ENCODE assay signal across 26 mouse cellular contexts in genomic region chr6:65842579-65842978, GRCm38 (mm10).
"Had no signal": no experiment of that assay in that cellular context is flagged by ENCODE, and none has a peak within 500 bp of the region (broad histone marks: within the 10 kb centered on the region; RNA-seq: fewer than 3 reads in every experiment).

No protein-coding gene starts in this region.

- DNase-seq: gastrocnemius, adult 2 months; gastrocnemius, postnatal 10 days; gastrocnemius, postnatal 25 days; heart, adult 11 months; heart, adult 2 months; heart, postnatal 14 days; heart, postnatal 36 days; kidney, adult 11 months; kidney, adult 2 months; kidney, postnatal 10 days; kidney, postnatal 25 days; kidney, postnatal 4 days; layer of hippocampus, adult 9-11 months; layer of hippocampus, postnatal 36 days; left cerebral cortex, postnatal 4 days had no signal

- H3K4me3 ChIP-seq: gastrocnemius, adult 2 months; heart, adult 2 months; heart, embryonic 13.5 days; heart, embryonic 15.5 days; hindbrain, embryonic 13.5 days; hindbrain, embryonic 15.5 days; layer of hippocampus, adult 2 months; limb, embryonic 13.5 days; limb, embryonic 15.5 days; liver, embryonic 12.5 days had no signal

- H3K27me3 ChIP-seq: heart, embryonic 13.5 days; heart, embryonic 15.5 days; hindbrain, embryonic 13.5 days; hindbrain, embryonic 15.5 days; limb, embryonic 13.5 days; limb, embryonic 15.5 days; liver, embryonic 12.5 days had no signal

- H3K27ac ChIP-seq: gastrocnemius, adult 2 months; heart, adult 2 months; heart, embryonic 13.5 days; heart, embryonic 15.5 days; hindbrain, embryonic 13.5 days; hindbrain, embryonic 15.5 days; hindbrain, postnatal 0 days; layer of hippocampus, adult 2 months; limb, embryonic 13.5 days; limb, embryonic 15.5 days; liver, embryonic 12.5 days; liver, embryonic 14.5 days had no signal

- H3K9me3 ChIP-seq: heart, embryonic 13.5 days; heart, embryonic 15.5 days; hindbrain, embryonic 13.5 days; hindbrain, embryonic 15.5 days; limb, embryonic 13.5 days; limb, embryonic 15.5 days; liver, embryonic 12.5 days had no signal

- ATAC-seq: hindbrain, postnatal 0 days; intestine, embryonic 16.5 days; liver, embryonic 12.5 days had no signal

- H3K36me3 ChIP-seq: heart, embryonic 15.5 days; hindbrain, embryonic 13.5 days; hindbrain, embryonic 15.5 days; limb, embryonic 15.5 days; liver, embryonic 12.5 days had no signal

- H3K9ac ChIP-seq: heart, embryonic 13.5 days; heart, embryonic 15.5 days; hindbrain, embryonic 13.5 days; hindbrain, embryonic 15.5 days; limb, embryonic 13.5 days; limb, embryonic 15.5 days; liver, embryonic 12.5 days; liver, embryonic 14.5 days had no signal

- H3K4me1 ChIP-seq: heart, embryonic 13.5 days; heart, embryonic 15.5 days; hindbrain, embryonic 13.5 days; hindbrain, embryonic 15.5 days; limb, embryonic 13.5 days; limb, embryonic 15.5 days; liver, embryonic 12.5 days had no signal
